Mouse (Mus musculus): Measurements from ENCODE around the gene Nova2. TPM values are rescaled to one million over a fixed set of nuclear protein-coding genes. Genes with fewer than 3 reads are reported as not detected.
A peak's percentile ranks its signal among the peaks of the same experiment; 100 is the strongest.

The Nova2 gene
- polyA plus RNA-seq, 1 experiment from 2014 or later, result 0.89 TPM

- H3K4me3 ChIP-seq (ENCODE audit: low read length), result no peak overlapping the region
- H3K36me3 ChIP-seq (ENCODE audit: control insufficient read depth, insufficient read depth, low read length), result no peaks in the 10 kb centered on the region
- peak; percentile 74 for ATAC-seq (ENCODE audit: low read depth)
- under 1% methylated on average over 12 of the region's 12 CpGs for WGBS
- no peak overlapping the region for H3K27ac ChIP-seq (ENCODE audit: low read length)
- peak overlapping the region; percentile 1; the same call in 1 of the 2 replicates for H3K4me2 ChIP-seq (ENCODE audit: low read depth, low read length)
- H3K27me3 ChIP-seq (ENCODE audit: control insufficient read depth, insufficient read depth, low read depth, low read length), result peaks cover 11% of the 10 kb centered on the region
- no peaks in the 10 kb centered on the region for H3K9me3 ChIP-seq (ENCODE audit: control insufficient read depth, low read length)
- H3K9ac ChIP-seq (ENCODE audit: low read length), result no peak overlapping the region
- H3K4me1 ChIP-seq (replicated peaks; ENCODE audit: control insufficient read depth, insufficient read depth, low read length), result peaks cover 5% of the 10 kb centered on the region
Observed at GRCm38 (mm10) chr7:18921069-18921468, 4.6 kb upstream of the Nova2 start.

- Histone ChIP-seq H3K36me3 (ENCODE audit: control insufficient read depth, insufficient read depth, low read length) (no peaks in the 10 kb centered on the region), H3K27ac (ENCODE audit: low read length) (no peak overlapping the region), H3K27me3 (ENCODE audit: control insufficient read depth, insufficient read depth, low read depth, low read length) (peaks cover 28% of the 10 kb centered on the region), H3K9me3 (ENCODE audit: control insufficient read depth, low read length) (no peaks in the 10 kb centered on the region), H3K4me3 (ENCODE audit: low read length) (no peak overlapping the region), H3K4me1 (replicated peaks; ENCODE audit: control insufficient read depth, insufficient read depth, low read length) (peaks cover 6% of the 10 kb centered on the region), H3K4me2 (ENCODE audit: low read depth, low read length) (no peak overlapping the region), H3K9ac (ENCODE audit: low read length) (no peak overlapping the region)
- WGBS, result 39% methylated on average over 5 of the region's 5 CpGs
- no peak for ATAC-seq (ENCODE audit: low read depth)
Observed at GRCm38 (mm10) chr7:18922807-18923206, 2.9 kb upstream of the Nova2 start.

- WGBS, result 70% methylated on average over 11 of the region's 11 CpGs
- Histone ChIP-seq H3K4me3 (ENCODE audit: low read length) (no peak overlapping the region), H3K9me3 (ENCODE audit: control insufficient read depth, low read length) (no peaks in the 10 kb centered on the region), H3K9ac (ENCODE audit: low read length) (no peak overlapping the region), H3K4me2 (ENCODE audit: low read depth, low read length) (no peak overlapping the region), H3K27me3 (ENCODE audit: control insufficient read depth, insufficient read depth, low read depth, low read length) (peaks cover 30% of the 10 kb centered on the region), H3K4me1 (replicated peaks; ENCODE audit: control insufficient read depth, insufficient read depth, low read length) (peaks cover 6% of the 10 kb centered on the region), H3K36me3 (ENCODE audit: control insufficient read depth, insufficient read depth, low read length) (no peaks in the 10 kb centered on the region), H3K27ac (ENCODE audit: low read length) (no peak overlapping the region)
- ATAC-seq (ENCODE audit: low read depth), result no peak
Observed at GRCm38 (mm10) chr7:18923267-18923666, 2.4 kb upstream of the Nova2 start.

GRCm38 (mm10) chr7:18923711-18924191, 1.9 kb upstream of the Nova2 start:
- H3K9me3 ChIP-seq (ENCODE audit: control insufficient read depth, low read length), result no peaks in the 10 kb centered on the region
- no peak overlapping the region for H3K4me3 ChIP-seq (ENCODE audit: low read length)
- H3K9ac ChIP-seq (ENCODE audit: low read length), result no peak overlapping the region
- WGBS, result 27% methylated on average over 4 of the region's 4 CpGs
- H3K36me3 ChIP-seq (ENCODE audit: control insufficient read depth, insufficient read depth, low read length), result no peaks in the 10 kb centered on the region
- no peak for ATAC-seq (ENCODE audit: low read depth)
- H3K27me3 ChIP-seq (ENCODE audit: control insufficient read depth, insufficient read depth, low read depth, low read length), result peaks cover 30% of the 10 kb centered on the region
- H3K27ac ChIP-seq (ENCODE audit: low read length), result no peak overlapping the region
- H3K4me2 ChIP-seq (ENCODE audit: low read depth, low read length), result no peak overlapping the region
- H3K4me1 ChIP-seq (replicated peaks; ENCODE audit: control insufficient read depth, insufficient read depth, low read length), result peaks cover 6% of the 10 kb centered on the region

GRCm38 (mm10) chr7:18924321-18924720, 1.4 kb upstream of the Nova2 start:
- no peak overlapping the region for H3K4me2 ChIP-seq (ENCODE audit: low read depth, low read length)
- peaks cover 30% of the 10 kb centered on the region for H3K27me3 ChIP-seq (ENCODE audit: control insufficient read depth, insufficient read depth, low read depth, low read length)
- H3K4me1 ChIP-seq (replicated peaks; ENCODE audit: control insufficient read depth, insufficient read depth, low read length), result peaks cover 6% of the 10 kb centered on the region
- H3K36me3 ChIP-seq (ENCODE audit: control insufficient read depth, insufficient read depth, low read length), result no peaks in the 10 kb centered on the region
- H3K4me3 ChIP-seq (ENCODE audit: low read length), result no peak overlapping the region
- no peak overlapping the region for H3K27ac ChIP-seq (ENCODE audit: low read length)
- WGBS, result 10% methylated on average over 8 of the region's 8 CpGs
- no peaks in the 10 kb centered on the region for H3K9me3 ChIP-seq (ENCODE audit: control insufficient read depth, low read length)
- ATAC-seq (ENCODE audit: low read depth), result no peak
- no peak overlapping the region for H3K9ac ChIP-seq (ENCODE audit: low read length)

GRCm38 (mm10) chr7:18926041-18926790, 528 bp downstream of the Nova2 start:
- Histone ChIP-seq H3K4me2 (ENCODE audit: low read depth, low read length) (peak overlapping the region; percentile 82), H3K27ac (ENCODE audit: low read length) (peak overlapping the region; percentile 31; the same call in 1 of the 2 replicates), H3K9ac (ENCODE audit: low read length) (peak overlapping the region; percentile 73), H3K4me3 (ENCODE audit: low read length) (peak overlapping the region; percentile 61), H3K36me3 (ENCODE audit: control insufficient read depth, insufficient read depth, low read length) (no peaks in the 10 kb centered on the region), H3K4me1 (replicated peaks; ENCODE audit: control insufficient read depth, insufficient read depth, low read length) (peaks cover 6% of the 10 kb centered on the region), H3K9me3 (ENCODE audit: control insufficient read depth, low read length) (no peaks in the 10 kb centered on the region), H3K27me3 (ENCODE audit: control insufficient read depth, insufficient read depth, low read depth, low read length) (peaks cover 30% of the 10 kb centered on the region)
- peak; percentile 41 for ATAC-seq (ENCODE audit: low read depth)
- 2% methylated on average over 26 of the region's 42 CpGs for WGBS

GRCm38 (mm10) chr7:18926911-18927310, 1.2 kb downstream of the Nova2 start:
- Histone ChIP-seq H3K4me1 (replicated peaks; ENCODE audit: control insufficient read depth, insufficient read depth, low read length) (peaks cover 6% of the 10 kb centered on the region), H3K9me3 (ENCODE audit: control insufficient read depth, low read length) (no peaks in the 10 kb centered on the region), H3K27ac (ENCODE audit: low read length) (peak overlapping the region; percentile 47), H3K4me3 (ENCODE audit: low read length) (peak overlapping the region; percentile 61), H3K27me3 (ENCODE audit: control insufficient read depth, insufficient read depth, low read depth, low read length) (peaks cover 30% of the 10 kb centered on the region), H3K36me3 (ENCODE audit: control insufficient read depth, insufficient read depth, low read length) (no peaks in the 10 kb centered on the region), H3K4me2 (ENCODE audit: low read depth, low read length) (peak overlapping the region; percentile 82), H3K9ac (ENCODE audit: low read length) (no peak overlapping the region)
- 42% methylated on average over 6 of the region's 6 CpGs for WGBS
- ATAC-seq (ENCODE audit: low read depth), result no peak

GRCm38 (mm10) chr7:18927759-18928158, 2.1 kb downstream of the Nova2 start:
- peaks cover 30% of the 10 kb centered on the region for H3K27me3 ChIP-seq (ENCODE audit: control insufficient read depth, insufficient read depth, low read depth, low read length)
- peak overlapping the region; percentile 82 for H3K4me2 ChIP-seq (ENCODE audit: low read depth, low read length)
- 20% methylated on average over 3 of the region's 3 CpGs for WGBS
- no peak overlapping the region for H3K9ac ChIP-seq (ENCODE audit: low read length)
- peak overlapping the region; percentile 47 for H3K27ac ChIP-seq (ENCODE audit: low read length)
- peak overlapping the region; percentile 61 for H3K4me3 ChIP-seq (ENCODE audit: low read length)
- no peaks in the 10 kb centered on the region for H3K36me3 ChIP-seq (ENCODE audit: control insufficient read depth, insufficient read depth, low read length)
- ATAC-seq (ENCODE audit: low read depth), result no peak
- peaks cover 6% of the 10 kb centered on the region for H3K4me1 ChIP-seq (replicated peaks; ENCODE audit: control insufficient read depth, insufficient read depth, low read length)
- no peaks in the 10 kb centered on the region for H3K9me3 ChIP-seq (ENCODE audit: control insufficient read depth, low read length)

GRCm38 (mm10) chr7:18942376-18942775, 16.7 kb downstream of the Nova2 start:
- no peak for ATAC-seq (ENCODE audit: low read depth)
- H3K9me3 ChIP-seq (ENCODE audit: control insufficient read depth, low read length), result no peaks in the 10 kb centered on the region
- WGBS, result 60% methylated on average over 1 of the region's 1 CpGs
- no peaks in the 10 kb centered on the region for H3K4me1 ChIP-seq (replicated peaks; ENCODE audit: control insufficient read depth, insufficient read depth, low read length)
- no peak overlapping the region for H3K27ac ChIP-seq (ENCODE audit: low read length)
- H3K4me2 ChIP-seq (ENCODE audit: low read depth, low read length), result no peak overlapping the region
- no peaks in the 10 kb centered on the region for H3K36me3 ChIP-seq (ENCODE audit: control insufficient read depth, insufficient read depth, low read length)
- no peak overlapping the region for H3K4me3 ChIP-seq (ENCODE audit: low read length)
- no peaks in the 10 kb centered on the region for H3K27me3 ChIP-seq (ENCODE audit: control insufficient read depth, insufficient read depth, low read depth, low read length)
- H3K9ac ChIP-seq (ENCODE audit: low read length), result no peak overlapping the region
